Mouse (Mus musculus) neural tube, embryonic 11.5 days (tissue): ENCODE data around the gene Inka2. TPM values are rescaled to one million over a fixed set of nuclear protein-coding genes. Genes with fewer than 3 reads are reported as not detected.

Experiments
- ATAC-seq: fragments of 200-750 bp; cut with Nextera tagmentation; 2 replicates; pipeline ENCODE4 v1.8.0; 2017; ENCODE audit warnings: moderate number of reproducible peaks, mild to moderate bottlenecking, moderate TSS enrichment, moderate library complexity; ENCODE audit not compliant: insufficient read depth, low FRiP score, low TSS enrichment
- DNase-seq: peaks from one replicate; pipeline ENCODE4 v3.0.0-alpha.2; 2015; ENCODE audit warnings: low spot score
- H3K27ac ChIP-seq: fragments of 300-500 bp; sonication (generic); 2 replicates; pipeline ENCODE4 v1.5.1; 2014; ENCODE audit warnings: low read depth, mild to moderate bottlenecking, low read length
- H3K27me3 ChIP-seq: fragments of 300-500 bp; sonication (generic); 2 replicates; pipeline ENCODE4 v1.6.1; 2014; ENCODE audit warnings: mild to moderate bottlenecking, low read length, mixed read lengths; ENCODE audit not compliant: control insufficient read depth, insufficient read depth
- H3K36me3 ChIP-seq: fragments of 300-500 bp; sonication (generic); 2 replicates; pipeline ENCODE4 v1.6.1; 2014; ENCODE audit warnings: mild to moderate bottlenecking, low read length, moderate library complexity, mixed read lengths; ENCODE audit not compliant: control insufficient read depth, insufficient read depth
- H3K4me1 ChIP-seq: fragments of 300-500 bp; sonication (generic); 2 replicates; pipeline ENCODE4 v1.6.1; 2014; ENCODE audit warnings: low read length, mixed read lengths; ENCODE audit not compliant: control insufficient read depth, insufficient read depth
- H3K4me2 ChIP-seq: fragments of 300-500 bp; sonication (generic); 2 replicates; pipeline ENCODE4 v1.6.1; 2014; ENCODE audit warnings: low read depth, mild to moderate bottlenecking, moderate library complexity
- H3K4me3 ChIP-seq: fragments of 300-500 bp; sonication (generic); 2 replicates; pipeline ENCODE4 v1.5.1; 2014; ENCODE audit warnings: low read depth, low read length
- H3K9ac ChIP-seq: fragments of 300-500 bp; sonication (generic); 2 replicates; pipeline ENCODE4 v1.6.1; 2014; ENCODE audit warnings: mild to moderate bottlenecking, low read length
- H3K9me3 ChIP-seq: fragments of 300-500 bp; sonication (generic); 2 replicates; pipeline ENCODE4 v1.6.1; 2016; ENCODE audit warnings: low read length; ENCODE audit not compliant: control insufficient read depth
- WGBS: fragments of 180-500 bp; shearing (Covaris S2); extraction: QIAGEN DNeasy Blood & Tissue Kit; methylation state at CpG from one replicate; pipeline ENCODE4 v1.1.7; 2014; 5-methylcytosine and 5-hydroxymethylcytosine counted together
- polyA plus RNA-seq: library from polyadenylated mRNA; unstranded; fragments of >200 nt; fragmentation: Nextera tagmentation; extraction: Ambion mirVana; gene quantifications from 2 replicates; pipeline ENCODE4 v1.2.1, GENCODE M21; 2014

The Inka2 gene
- 1.0 and 1.8 TPM in 2 replicates for polyA plus RNA-seq

DNA sequence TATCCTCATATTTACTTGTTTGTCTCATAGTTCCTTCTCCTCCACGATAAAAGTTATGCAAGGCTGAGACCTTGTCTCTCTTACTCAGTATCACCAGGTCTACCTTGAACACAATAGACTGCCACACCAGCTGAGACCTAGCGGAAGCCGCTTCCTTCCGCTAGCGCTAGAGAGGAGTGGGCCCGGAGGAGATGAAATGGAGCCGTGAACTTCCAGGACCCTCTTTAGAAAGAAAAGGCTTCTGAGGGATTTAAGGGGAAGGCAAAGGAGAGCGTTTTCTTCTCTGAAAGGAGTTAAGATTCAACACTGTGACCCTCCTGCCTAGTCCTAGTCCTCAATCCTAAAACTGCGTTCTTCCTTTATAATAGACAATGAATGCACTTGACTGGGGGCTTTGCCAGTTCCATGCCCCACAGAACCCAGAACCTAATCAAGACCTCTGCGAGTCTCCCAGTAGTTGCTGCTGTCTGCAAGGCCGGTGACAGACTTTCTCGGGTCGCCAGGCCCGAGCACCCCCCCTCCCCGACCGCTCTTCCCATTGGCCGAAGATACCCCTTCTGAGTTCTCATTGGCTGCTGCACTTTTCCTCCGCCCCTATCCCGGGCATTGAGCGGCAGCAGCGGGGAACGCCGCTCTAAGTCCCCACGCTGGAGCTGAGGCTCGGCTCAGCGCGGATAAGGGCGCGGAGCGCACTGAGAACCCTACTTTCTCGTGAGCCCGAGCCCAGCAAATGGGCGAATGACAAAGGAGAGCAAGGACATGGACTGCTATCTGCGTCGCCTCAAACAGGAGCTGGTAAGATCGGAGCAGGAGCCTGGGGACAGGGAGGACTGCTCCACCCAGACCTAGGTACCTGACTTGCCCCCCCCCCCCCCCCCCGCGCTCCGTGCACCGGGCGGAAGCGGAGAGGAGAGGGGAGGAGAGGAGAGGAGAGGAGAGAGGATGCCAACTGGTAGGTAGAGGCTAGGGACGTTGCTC lies at the start of gene Inka2:
Gene Inka2 (plus strand): TSS at position 569 of the 978 bp plus-strand sequence.
- H3K4me3 ChIP-seq = peak within 1 kb of the TSS; percentile 41
- WGBS = 2% methylated on average over 37 of the region's 43 CpGs
- no peak within 1 kb of the TSS for H3K27ac ChIP-seq
- peaks cover 12% of the 10 kb centered on the region for H3K27me3 ChIP-seq
- no peaks in the 10 kb centered on the region for H3K36me3 ChIP-seq
- no peaks in the 10 kb centered on the region for H3K9me3 ChIP-seq
- H3K9ac ChIP-seq = peak within 1 kb of the TSS; percentile 49
- peak within 1 kb of the TSS; percentile 76 for H3K4me2 ChIP-seq
- peak; percentile 87 for DNase-seq
- peak; percentile 98 for ATAC-seq
- H3K4me1 ChIP-seq = peaks cover 3% of the 10 kb centered on the region; the same call in 1 of the 2 replicates

GRCm38 (mm10) chr3:105655031-105655585 lies 49.3 kb upstream of the Inka2 start:
- no peaks in the 10 kb centered on the region for H3K36me3 ChIP-seq
- H3K4me1 ChIP-seq = no peaks in the 10 kb centered on the region
- H3K27me3 ChIP-seq = no peaks in the 10 kb centered on the region
- no peak overlapping the region for H3K4me3 ChIP-seq
- no peaks in the 10 kb centered on the region for H3K9me3 ChIP-seq
- no peak overlapping the region for H3K9ac ChIP-seq
- ATAC-seq (no peak), DNase-seq (no peak)
- no peak overlapping the region for H3K27ac ChIP-seq
- no peak overlapping the region for H3K4me2 ChIP-seq
- 93% methylated on average over 11 of the region's 11 CpGs for WGBS

GRCm38 (mm10) chr3:105660530-105660929 lies 43.9 kb upstream of the Inka2 start:
- 53% methylated on average over 2 of the region's 2 CpGs for WGBS

DNA sequence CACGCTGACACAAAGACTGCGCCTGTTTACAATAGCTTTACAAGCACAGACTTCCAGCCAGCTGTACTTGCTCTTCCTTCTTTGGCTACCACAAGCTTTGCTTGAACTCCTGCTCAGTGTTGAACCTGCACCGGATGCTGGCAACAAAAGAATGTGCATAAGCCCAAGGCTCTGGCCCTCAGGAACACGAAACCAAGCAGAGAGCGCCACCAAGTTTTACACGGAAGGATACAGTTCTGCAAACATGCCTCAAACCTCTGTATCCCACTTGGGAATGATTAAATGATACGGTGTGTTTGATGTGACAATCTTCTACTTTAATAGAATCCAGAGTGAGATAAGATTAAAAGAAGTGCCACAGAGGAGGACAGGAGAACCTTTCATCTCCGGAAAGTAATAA lies 41.4 kb upstream of the Inka2 start:
- Histone ChIP-seq H3K27ac (no peak overlapping the region), H3K4me1 (no peaks in the 10 kb centered on the region), H3K4me3 (no peak overlapping the region), H3K9me3 (no peaks in the 10 kb centered on the region), H3K27me3 (no peaks in the 10 kb centered on the region), H3K9ac (no peak overlapping the region), H3K36me3 (no peaks in the 10 kb centered on the region), H3K4me2 (no peak overlapping the region)
- no peak for DNase-seq
- no peak for ATAC-seq
- 86% methylated on average over 8 of the region's 8 CpGs for WGBS

More at GRCm38 (mm10) chr3:105660530-105660929, 43.9 kb upstream of the Inka2 start:
- no peak for ATAC-seq
- Histone ChIP-seq H3K27ac (no peak overlapping the region), H3K4me1 (no peaks in the 10 kb centered on the region), H3K4me2 (no peak overlapping the region), H3K4me3 (no peak overlapping the region), H3K36me3 (no peaks in the 10 kb centered on the region), H3K27me3 (no peaks in the 10 kb centered on the region), H3K9me3 (no peaks in the 10 kb centered on the region), H3K9ac (no peak overlapping the region)
- no peak for DNase-seq

DNA sequence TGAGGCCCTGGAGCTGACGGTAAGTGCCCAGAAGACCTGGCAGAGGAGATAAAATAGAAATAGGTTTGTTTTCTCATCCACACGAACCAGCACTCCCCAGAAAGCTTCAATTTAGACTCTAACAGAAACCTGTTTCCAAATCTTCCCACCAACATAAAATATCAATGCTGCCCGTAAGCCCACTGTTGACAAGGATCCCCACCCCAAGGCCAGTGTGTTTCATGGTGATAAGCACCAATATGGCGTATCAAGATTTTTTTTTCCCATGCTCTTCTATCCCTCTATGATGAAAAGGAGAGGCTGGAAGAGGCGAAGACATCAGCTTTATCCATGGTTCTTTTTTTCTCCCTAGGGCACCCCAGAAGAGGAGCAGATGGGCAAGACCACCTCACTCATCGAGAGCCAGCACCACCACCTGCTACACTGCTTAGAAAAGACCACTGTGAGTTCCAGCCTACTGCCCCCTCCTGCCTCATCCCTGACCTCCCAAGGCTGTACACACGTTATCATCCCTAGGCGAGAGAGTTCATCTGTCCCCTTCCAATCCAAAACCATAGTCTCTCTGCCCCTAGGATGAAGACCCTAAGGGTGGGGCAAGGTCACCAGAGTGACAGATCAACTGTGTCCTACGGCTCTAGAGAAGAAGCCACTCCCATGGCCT lies 39.2 kb upstream of the Inka2 start:
- H3K4me2 ChIP-seq = no peak overlapping the region
- no peak overlapping the region for H3K4me3 ChIP-seq
- no peak overlapping the region for H3K9ac ChIP-seq
- no peak overlapping the region for H3K27ac ChIP-seq
- no peaks in the 10 kb centered on the region for H3K9me3 ChIP-seq
- ATAC-seq (no peak), DNase-seq (no peak)
- WGBS = 90% methylated on average over 9 of the region's 9 CpGs
- H3K36me3 ChIP-seq = no peaks in the 10 kb centered on the region
- H3K27me3 ChIP-seq = no peaks in the 10 kb centered on the region
- no peaks in the 10 kb centered on the region for H3K4me1 ChIP-seq

DNA sequence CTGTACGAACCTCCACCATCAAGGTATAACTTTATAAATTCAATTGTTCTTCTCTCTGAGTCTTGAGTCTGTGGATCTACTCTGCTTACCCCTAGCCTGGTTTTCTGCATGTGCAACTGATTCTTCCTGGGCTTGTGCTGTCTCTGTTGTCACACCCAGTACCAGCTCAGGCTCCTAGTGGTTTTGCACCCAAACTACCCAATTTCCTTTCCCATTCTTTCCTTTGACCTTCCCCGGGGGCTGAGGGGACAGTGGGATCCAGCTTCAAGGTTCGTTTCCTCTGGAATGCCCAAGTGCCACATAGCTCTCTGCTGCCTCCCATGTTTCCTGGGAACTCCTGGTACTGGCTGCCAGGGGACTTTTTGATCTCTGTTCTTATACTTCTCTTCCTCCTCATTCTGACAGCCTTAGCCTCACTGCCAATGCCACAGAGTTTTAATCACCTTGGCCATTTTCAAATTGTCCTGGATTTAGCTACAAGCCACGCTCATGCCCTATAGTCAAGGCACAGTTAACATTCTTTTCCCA lies 37.3 kb upstream of the Inka2 start:
- H3K27me3 ChIP-seq = no peaks in the 10 kb centered on the region
- no peak overlapping the region for H3K27ac ChIP-seq
- H3K36me3 ChIP-seq = no peaks in the 10 kb centered on the region
- no peak overlapping the region for H3K4me2 ChIP-seq
- H3K9me3 ChIP-seq = no peaks in the 10 kb centered on the region
- WGBS = 71% methylated on average over 4 of the region's 4 CpGs
- no peaks in the 10 kb centered on the region for H3K4me1 ChIP-seq
- no peak overlapping the region for H3K9ac ChIP-seq
- ATAC-seq (no peak), DNase-seq (no peak)
- H3K4me3 ChIP-seq = no peak overlapping the region

DNA sequence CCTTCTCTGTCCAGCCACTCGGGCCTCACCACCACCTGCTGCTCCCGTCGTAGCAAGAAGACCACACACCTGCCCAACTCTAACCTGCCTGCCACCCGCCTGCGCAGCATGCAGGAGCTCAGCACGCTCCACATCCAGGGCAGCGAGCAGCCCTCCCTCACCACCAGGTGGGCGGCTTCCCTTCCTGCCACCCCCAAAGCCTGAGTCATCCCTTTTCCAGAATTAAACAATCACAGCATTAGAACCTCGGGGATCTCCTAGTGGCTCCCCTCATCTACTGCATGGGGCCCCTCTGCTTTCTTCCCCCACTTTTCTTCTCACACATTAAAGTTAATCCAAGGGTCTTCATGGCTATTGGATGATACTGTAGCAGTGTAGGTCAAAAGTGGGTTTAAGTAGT lies 36.2 kb upstream of the Inka2 start:
- ATAC-seq = no peak
- Histone ChIP-seq H3K27me3 (no peaks in the 10 kb centered on the region), H3K27ac (no peak overlapping the region), H3K4me3 (no peak overlapping the region), H3K9ac (no peak overlapping the region), H3K4me2 (no peak overlapping the region), H3K9me3 (no peaks in the 10 kb centered on the region), H3K36me3 (no peaks in the 10 kb centered on the region), H3K4me1 (no peaks in the 10 kb centered on the region)
- no peak for DNase-seq
- WGBS = 53% methylated on average over 9 of the region's 9 CpGs

DNA sequence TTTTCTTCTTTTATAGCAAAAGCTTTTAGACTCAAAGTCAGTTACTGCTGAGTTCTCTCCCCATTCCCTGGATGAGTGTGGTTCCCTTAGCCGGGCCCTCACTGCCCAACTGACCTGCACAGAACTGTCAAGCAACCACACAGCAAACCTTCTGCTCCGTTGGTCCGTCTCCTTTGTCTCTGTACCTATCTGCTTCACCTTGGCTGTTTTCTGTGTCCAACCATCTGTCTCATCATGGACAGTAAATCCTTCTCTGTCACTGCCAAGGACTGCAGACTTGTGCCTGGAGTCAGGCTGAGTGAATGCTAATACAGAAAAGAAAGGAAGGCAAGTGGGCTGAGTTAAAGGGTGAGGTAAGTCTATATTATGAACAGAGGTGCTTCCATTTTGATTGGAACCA lies 34.6 kb upstream of the Inka2 start:
- H3K27me3 ChIP-seq = no peaks in the 10 kb centered on the region
- H3K9me3 ChIP-seq = no peaks in the 10 kb centered on the region
- 85% methylated on average over 3 of the region's 3 CpGs for WGBS
- DNase-seq = no peak
- no peaks in the 10 kb centered on the region for H3K4me1 ChIP-seq
- no peak overlapping the region for H3K4me3 ChIP-seq
- H3K36me3 ChIP-seq = no peaks in the 10 kb centered on the region
- H3K4me2 ChIP-seq = no peak overlapping the region
- no peak overlapping the region for H3K27ac ChIP-seq
- ATAC-seq = no peak
- H3K9ac ChIP-seq = no peak overlapping the region
